Mouse (Mus musculus): ENCODE results near the gene Odc1. TPM values are rescaled to one million over a fixed set of nuclear protein-coding genes. Genes with fewer than 3 reads are reported as not detected.

Odc1 gene
- polyA plus RNA-seq (2012; rRNA removed) (213 and 223 TPM in 2 replicates), polyA plus RNA-seq (2014; fragmentation: Nextera tagmentation; extraction: Ambion mirVana) (177 and 178 TPM in 2 replicates)

- under 1% methylated on average over 51 of the region's 98 CpGs for WGBS
Observed at GRCm38 (mm10) chr12:17544209-17545106, at the start of gene Odc1. Odc1 (plus strand) TSS chr12:17544794.

GRCm38 (mm10) chr12:17494809-17495208 lies 49.8 kb upstream of the Odc1 start:
- 31% methylated on average over 4 of the region's 4 CpGs for WGBS

More at GRCm38 (mm10) chr12:17544209-17545106, at the start of gene Odc1:
- ATAC-seq (ENCODE audit: low FRiP score, low read depth) = peak; percentile 97
- Histone ChIP-seq H3K9ac (ENCODE audit: low read depth, low read length, severe bottlenecking) (peak within 1 kb of the TSS; percentile 92), H3K4me2 (replicated peaks; ENCODE audit: low read depth, low read length, severe bottlenecking) (peak within 1 kb of the TSS; percentile 63), H3K27ac (replicated peaks; ENCODE audit: low read depth, low read length) (peak within 1 kb of the TSS; percentile 85), H3K4me1 (ENCODE audit: control insufficient read depth, insufficient read depth, low read length) (peaks cover 9% of the 10 kb centered on the region), H3K36me3 (ENCODE audit: control insufficient read depth, insufficient read depth, low read length) (peaks cover 25% of the 10 kb centered on the region), H3K4me3 (replicated peaks; ENCODE audit: low read length) (peak within 1 kb of the TSS; percentile 89), H3K9me3 (ENCODE audit: control insufficient read depth, low read length) (no peaks in the 10 kb centered on the region), H3K27me3 (ENCODE audit: control insufficient read depth, insufficient read depth, low read length) (no peaks in the 10 kb centered on the region)
- peak; percentile 94 for DNase-seq (ENCODE audit: low spot score)
- TF ChIP-seq POLR2A (IDR thresholded peaks at IDR 0.05; ENCODE audit: borderline replicate concordance, extremely low read depth, insufficient read depth, insufficient read length) = peak; percentile 87; the same call in 1 of the 2 replicates

GRCm38 (mm10) chr12:17495858-17496451 lies 48.6 kb upstream of the Odc1 start:
- no peak overlapping the region for H3K9ac ChIP-seq (ENCODE audit: low read depth, low read length, severe bottlenecking)
- no peak overlapping the region for H3K27ac ChIP-seq (replicated peaks; ENCODE audit: low read depth, low read length)
- ATAC-seq (ENCODE audit: low FRiP score, low read depth) (peak; percentile 75; the same call in 1 of the 2 replicates), DNase-seq (ENCODE audit: low spot score) (peak; percentile 42)
- no peaks in the 10 kb centered on the region for H3K27me3 ChIP-seq (ENCODE audit: control insufficient read depth, insufficient read depth, low read length)
- H3K9me3 ChIP-seq (ENCODE audit: control insufficient read depth, low read length) = no peaks in the 10 kb centered on the region
- no peak overlapping the region for H3K4me2 ChIP-seq (replicated peaks; ENCODE audit: low read depth, low read length, severe bottlenecking)
- no peaks in the 10 kb centered on the region for H3K36me3 ChIP-seq (ENCODE audit: control insufficient read depth, insufficient read depth, low read length)
- peaks cover 5% of the 10 kb centered on the region; the same call in 1 of the 2 replicates for H3K4me1 ChIP-seq (ENCODE audit: control insufficient read depth, insufficient read depth, low read length)
- WGBS = 9% methylated on average over 8 of the region's 8 CpGs
- no peak overlapping the region for H3K4me3 ChIP-seq (replicated peaks; ENCODE audit: low read length)
- TF ChIP-seq POLR2A (IDR thresholded peaks at IDR 0.05; ENCODE audit: borderline replicate concordance, extremely low read depth, insufficient read depth, insufficient read length) = no peak

More at GRCm38 (mm10) chr12:17494809-17495208, 49.8 kb upstream of the Odc1 start:
- H3K9me3 ChIP-seq (ENCODE audit: control insufficient read depth, low read length) = no peaks in the 10 kb centered on the region
- no peak overlapping the region for H3K4me3 ChIP-seq (replicated peaks; ENCODE audit: low read length)
- H3K27me3 ChIP-seq (ENCODE audit: control insufficient read depth, insufficient read depth, low read length) = no peaks in the 10 kb centered on the region
- H3K9ac ChIP-seq (ENCODE audit: low read depth, low read length, severe bottlenecking) = no peak overlapping the region
- DNase-seq (ENCODE audit: low spot score) (no peak), ATAC-seq (ENCODE audit: low FRiP score, low read depth) (no peak)
- H3K4me1 ChIP-seq (ENCODE audit: control insufficient read depth, insufficient read depth, low read length) = peaks cover 5% of the 10 kb centered on the region; the same call in 1 of the 2 replicates
- H3K27ac ChIP-seq (replicated peaks; ENCODE audit: low read depth, low read length) = no peak overlapping the region
- H3K36me3 ChIP-seq (ENCODE audit: control insufficient read depth, insufficient read depth, low read length) = no peaks in the 10 kb centered on the region
- H3K4me2 ChIP-seq (replicated peaks; ENCODE audit: low read depth, low read length, severe bottlenecking) = no peak overlapping the region
- no peak for TF ChIP-seq POLR2A (IDR thresholded peaks at IDR 0.05; ENCODE audit: borderline replicate concordance, extremely low read depth, insufficient read depth, insufficient read length)

GRCm38 (mm10) chr12:17505620-17506074 lies 38.9 kb upstream of the Odc1 start:
- WGBS = 20% methylated on average over 2 of the region's 2 CpGs
- DNase-seq (ENCODE audit: low spot score) (no peak), ATAC-seq (ENCODE audit: low FRiP score, low read depth) (no peak)
- Histone ChIP-seq H3K9ac (ENCODE audit: low read depth, low read length, severe bottlenecking) (no peak overlapping the region), H3K4me1 (ENCODE audit: control insufficient read depth, insufficient read depth, low read length) (no peaks in the 10 kb centered on the region), H3K9me3 (ENCODE audit: control insufficient read depth, low read length) (no peaks in the 10 kb centered on the region), H3K36me3 (ENCODE audit: control insufficient read depth, insufficient read depth, low read length) (no peaks in the 10 kb centered on the region), H3K27me3 (ENCODE audit: control insufficient read depth, insufficient read depth, low read length) (no peaks in the 10 kb centered on the region), H3K27ac (replicated peaks; ENCODE audit: low read depth, low read length) (no peak overlapping the region), H3K4me2 (replicated peaks; ENCODE audit: low read depth, low read length, severe bottlenecking) (no peak overlapping the region), H3K4me3 (replicated peaks; ENCODE audit: low read length) (no peak overlapping the region)
- no peak for TF ChIP-seq POLR2A (IDR thresholded peaks at IDR 0.05; ENCODE audit: borderline replicate concordance, extremely low read depth, insufficient read depth, insufficient read length)
